Mouse (Mus musculus) heart, adult 2 months (tissue): ENCODE measurements around the gene Sema4c.

Experiments used
- CTCF ChIP-seq: fragments of 200-600 bp; IDR thresholded peaks from 2 replicates; pipeline ENCODE4 v1.8.1; 2022; ENCODE audit warnings: antibody characterized with exemption, mild to moderate bottlenecking, moderate library complexity
- EP300 ChIP-seq: fragments of 200-500 bp; IDR thresholded peaks from 2 replicates; pipeline ENCODE4 v1.6.1; 2011; ENCODE audit warnings: low read depth, low read length, control low read depth; ENCODE audit not compliant: insufficient read depth
- POLR2A ChIP-seq: fragments of 200-500 bp; IDR thresholded peaks from 2 replicates; pipeline ENCODE4 v1.6.1; 2011; ENCODE audit warnings: mild to moderate bottlenecking, low read depth, low read length, control low read depth; ENCODE audit not compliant: insufficient read depth

GRCm38 (mm10) chr1:36598411-36598810 is 40.3 kb upstream of the Sema4c start:
- TF ChIP-seq POLR2A: no peak
- no peak for TF ChIP-seq EP300
- no peak for TF ChIP-seq CTCF
